Mouse (Mus musculus): ENCODE results near the gene Rpl13a. TPM values are rescaled to one million over a fixed set of nuclear protein-coding genes. Genes with fewer than 3 reads are reported as not detected.
A peak's percentile ranks its signal among the peaks of the same experiment; 100 is the strongest.

Gene Rpl13a
- polyA plus RNA-seq, 1 experiment from 2014 or later, result 668 TPM

DNA sequence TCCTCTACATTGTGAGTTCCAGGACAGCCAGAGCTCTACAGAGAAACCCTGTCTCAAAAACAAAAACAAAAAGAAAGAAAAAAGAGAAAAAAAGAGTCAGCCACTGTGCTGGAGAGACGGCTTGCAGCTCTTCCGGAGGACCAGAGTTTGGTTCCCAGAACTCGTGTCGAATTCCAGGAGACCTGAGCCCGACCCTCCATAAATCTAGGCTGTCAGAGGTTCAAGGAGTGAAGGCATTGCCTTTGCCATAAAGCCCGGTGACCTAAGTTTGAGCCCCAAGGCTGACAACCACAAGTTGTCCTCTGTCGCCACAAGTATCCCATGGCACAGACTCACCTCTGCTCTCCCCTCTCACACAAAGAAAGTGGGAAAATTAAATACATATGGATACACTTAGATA lies 34.4 kb downstream of the Rpl13a start:
- Histone ChIP-seq H3K9me3 (ENCODE audit: control insufficient read depth, low read length) (no peaks in the 10 kb centered on the region), H3K4me3 (ENCODE audit: low read depth, low read length) (no peak overlapping the region), H3K4me1 (ENCODE audit: control insufficient read depth, insufficient read depth, low read length) (0 out of 2 replicates have a peak, but pooled peaks cover 4% of the 10 kb centered on the region), H3K4me2 (ENCODE audit: low read depth, low read length) (no peak overlapping the region), H3K9ac (replicated peaks; ENCODE audit: low read depth, low read length) (no peak overlapping the region), H3K36me3 (ENCODE audit: control insufficient read depth, insufficient read depth, low read length) (no peaks in the 10 kb centered on the region), H3K27ac (ENCODE audit: low read depth, low read length) (no peak overlapping the region), H3K27me3 (ENCODE audit: control insufficient read depth, insufficient read depth, low read length) (no peaks in the 10 kb centered on the region)
- ATAC-seq (ENCODE audit: low read depth), result no peak
- WGBS, result 9% methylated on average over 7 of the region's 7 CpGs

GRCm38 (mm10) chr7:45093516-45093905 lies 35.0 kb downstream of the Rpl13a start:
- Histone ChIP-seq H3K27me3 (ENCODE audit: control insufficient read depth, insufficient read depth, low read length) (no peaks in the 10 kb centered on the region), H3K4me3 (ENCODE audit: low read depth, low read length) (no peak overlapping the region), H3K9me3 (ENCODE audit: control insufficient read depth, low read length) (no peaks in the 10 kb centered on the region), H3K4me1 (ENCODE audit: control insufficient read depth, insufficient read depth, low read length) (0 out of 2 replicates have a peak, but pooled peaks cover 4% of the 10 kb centered on the region), H3K36me3 (ENCODE audit: control insufficient read depth, insufficient read depth, low read length) (no peaks in the 10 kb centered on the region), H3K27ac (ENCODE audit: low read depth, low read length) (no peak overlapping the region), H3K9ac (replicated peaks; ENCODE audit: low read depth, low read length) (no peak overlapping the region), H3K4me2 (ENCODE audit: low read depth, low read length) (no peak overlapping the region)
- WGBS, result 31% methylated on average over 17 of the region's 18 CpGs
- ATAC-seq (ENCODE audit: low read depth), result no peak

- Histone ChIP-seq H3K27me3 (ENCODE audit: control insufficient read depth, insufficient read depth, low read length) (no peaks in the 10 kb centered on the region), H3K4me3 (ENCODE audit: low read depth, low read length) (no peak overlapping the region), H3K9ac (replicated peaks; ENCODE audit: low read depth, low read length) (no peak overlapping the region), H3K9me3 (ENCODE audit: control insufficient read depth, low read length) (no peaks in the 10 kb centered on the region), H3K4me2 (ENCODE audit: low read depth, low read length) (no peak overlapping the region), H3K36me3 (ENCODE audit: control insufficient read depth, insufficient read depth, low read length) (no peaks in the 10 kb centered on the region), H3K4me1 (ENCODE audit: control insufficient read depth, insufficient read depth, low read length) (0 out of 2 replicates have a peak, but pooled peaks cover 4% of the 10 kb centered on the region), H3K27ac (ENCODE audit: low read depth, low read length) (no peak overlapping the region)
- ATAC-seq (ENCODE audit: low read depth), result no peak
- WGBS, result 58% methylated on average over 12 of the region's 12 CpGs
These were observed 35.6 kb downstream of the Rpl13a start for GRCm38 (mm10) chr7:45092828-45093515.

DNA sequence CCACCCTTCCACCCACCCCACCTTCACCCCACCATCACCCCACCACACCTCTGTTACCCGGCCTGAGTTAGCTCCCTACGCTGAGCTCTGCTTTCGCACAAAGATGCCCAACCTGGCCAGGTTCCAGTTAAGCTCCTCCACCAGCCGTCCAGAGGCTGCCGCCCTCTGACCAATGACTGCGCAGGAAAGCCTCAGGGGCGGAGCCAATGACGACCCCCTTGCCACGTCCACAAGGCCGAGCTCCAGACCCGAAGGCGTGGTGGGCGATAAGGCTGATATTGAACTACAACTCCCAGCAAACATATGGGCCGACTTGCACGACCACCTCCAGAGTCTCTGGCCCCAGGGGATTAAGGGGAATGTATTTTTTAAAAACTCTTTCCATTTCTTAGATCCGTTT lies 36.5 kb downstream of the Rpl13a start, which contains the start of gene Rcn3:
Rcn3 (minus strand) TSS at position 174 of the 400 bp plus-strand sequence.
- Histone ChIP-seq H3K4me3 (ENCODE audit: low read depth, low read length) (peak within 1 kb of the TSS; percentile 30), H3K27ac (ENCODE audit: low read depth, low read length) (no peak within 1 kb of the TSS), H3K36me3 (ENCODE audit: control insufficient read depth, insufficient read depth, low read length) (no peaks in the 10 kb centered on the region), H3K4me2 (ENCODE audit: low read depth, low read length) (peak within 1 kb of the TSS; percentile 56), H3K9me3 (ENCODE audit: control insufficient read depth, low read length) (no peaks in the 10 kb centered on the region), H3K27me3 (ENCODE audit: control insufficient read depth, insufficient read depth, low read length) (no peaks in the 10 kb centered on the region), H3K9ac (replicated peaks; ENCODE audit: low read depth, low read length) (peak within 1 kb of the TSS; percentile 52), H3K4me1 (ENCODE audit: control insufficient read depth, insufficient read depth, low read length) (0 out of 2 replicates have a peak, but pooled peaks cover 4% of the 10 kb centered on the region)
- peak; percentile 94 for ATAC-seq (ENCODE audit: low read depth)
- WGBS, result under 1% methylated on average over 16 of the region's 16 CpGs

- Histone ChIP-seq H3K4me1 (ENCODE audit: control insufficient read depth, insufficient read depth, low read length) (0 out of 2 replicates have a peak, but pooled peaks cover 4% of the 10 kb centered on the region), H3K9ac (replicated peaks; ENCODE audit: low read depth, low read length) (peak overlapping the region; percentile 52), H3K9me3 (ENCODE audit: control insufficient read depth, low read length) (no peaks in the 10 kb centered on the region), H3K36me3 (ENCODE audit: control insufficient read depth, insufficient read depth, low read length) (no peaks in the 10 kb centered on the region), H3K4me3 (ENCODE audit: low read depth, low read length) (peak overlapping the region; percentile 30), H3K27me3 (ENCODE audit: control insufficient read depth, insufficient read depth, low read length) (no peaks in the 10 kb centered on the region), H3K4me2 (ENCODE audit: low read depth, low read length) (peak overlapping the region; percentile 56), H3K27ac (ENCODE audit: low read depth, low read length) (no peak overlapping the region)
- WGBS, result 17% methylated on average over 35 of the region's 35 CpGs
- 0 out of 2 replicates have a peak, but pooled peaks have one; percentile 10 for ATAC-seq (ENCODE audit: low read depth)
These were observed 37.3 kb downstream of the Rpl13a start for GRCm38 (mm10) chr7:45091001-45091990.

GRCm38 (mm10) chr7:45090251-45090977 lies 38.1 kb downstream of the Rpl13a start:
- Histone ChIP-seq H3K4me1 (ENCODE audit: control insufficient read depth, insufficient read depth, low read length) (0 out of 2 replicates have a peak, but pooled peaks cover 4% of the 10 kb centered on the region), H3K27me3 (ENCODE audit: control insufficient read depth, insufficient read depth, low read length) (no peaks in the 10 kb centered on the region), H3K4me2 (ENCODE audit: low read depth, low read length) (0 out of 2 replicates have a peak overlapping the region, but pooled peaks have one; percentile 56), H3K4me3 (ENCODE audit: low read depth, low read length) (peak overlapping the region; percentile 30; the same call in 1 of the 2 replicates), H3K9ac (replicated peaks; ENCODE audit: low read depth, low read length) (no peak overlapping the region), H3K9me3 (ENCODE audit: control insufficient read depth, low read length) (no peaks in the 10 kb centered on the region), H3K36me3 (ENCODE audit: control insufficient read depth, insufficient read depth, low read length) (no peaks in the 10 kb centered on the region), H3K27ac (ENCODE audit: low read depth, low read length) (no peak overlapping the region)
- 87% methylated on average over 13 of the region's 13 CpGs for WGBS
- ATAC-seq (ENCODE audit: low read depth), result no peak

DNA sequence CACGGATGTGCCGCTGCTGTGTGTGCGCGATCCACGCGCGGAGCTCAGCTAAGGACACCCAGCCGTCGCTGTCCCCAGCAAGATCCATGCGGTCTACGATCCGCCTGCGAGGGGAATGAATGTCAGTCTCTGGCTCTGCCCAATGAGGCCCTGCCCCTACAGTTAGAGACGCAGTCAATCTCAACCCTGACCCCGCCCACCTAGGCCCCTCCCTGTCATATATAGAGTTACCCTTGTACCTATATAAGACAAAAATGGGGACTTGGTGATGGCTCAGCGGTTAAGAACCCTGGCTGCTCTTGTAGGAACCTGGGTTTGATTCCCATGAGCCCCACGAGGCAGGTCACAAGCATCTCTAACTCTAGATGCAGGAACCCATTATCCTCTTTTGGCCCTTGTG lies 40.0 kb downstream of the Rpl13a start:
- no peak overlapping the region for H3K4me3 ChIP-seq (ENCODE audit: low read depth, low read length)
- H3K4me1 ChIP-seq (ENCODE audit: control insufficient read depth, insufficient read depth, low read length), result 0 out of 2 replicates have a peak, but pooled peaks cover 4% of the 10 kb centered on the region
- H3K27ac ChIP-seq (ENCODE audit: low read depth, low read length), result no peak overlapping the region
- H3K27me3 ChIP-seq (ENCODE audit: control insufficient read depth, insufficient read depth, low read length), result no peaks in the 10 kb centered on the region
- no peak overlapping the region for H3K9ac ChIP-seq (replicated peaks; ENCODE audit: low read depth, low read length)
- H3K4me2 ChIP-seq (ENCODE audit: low read depth, low read length), result no peak overlapping the region
- no peaks in the 10 kb centered on the region for H3K36me3 ChIP-seq (ENCODE audit: control insufficient read depth, insufficient read depth, low read length)
- no peaks in the 10 kb centered on the region for H3K9me3 ChIP-seq (ENCODE audit: control insufficient read depth, low read length)
- no peak for ATAC-seq (ENCODE audit: low read depth)
- WGBS, result 91% methylated on average over 17 of the region's 17 CpGs

- Histone ChIP-seq H3K9me3 (ENCODE audit: control insufficient read depth, low read length) (no peaks in the 10 kb centered on the region), H3K36me3 (ENCODE audit: control insufficient read depth, insufficient read depth, low read length) (no peaks in the 10 kb centered on the region), H3K9ac (replicated peaks; ENCODE audit: low read depth, low read length) (no peak overlapping the region), H3K4me1 (ENCODE audit: control insufficient read depth, insufficient read depth, low read length) (0 out of 2 replicates have a peak, but pooled peaks cover under 1% of the 10 kb centered on the region), H3K27me3 (ENCODE audit: control insufficient read depth, insufficient read depth, low read length) (no peaks in the 10 kb centered on the region), H3K4me3 (ENCODE audit: low read depth, low read length) (no peak overlapping the region), H3K27ac (ENCODE audit: low read depth, low read length) (no peak overlapping the region), H3K4me2 (ENCODE audit: low read depth, low read length) (no peak overlapping the region)
- WGBS, result 81% methylated on average over 4 of the region's 4 CpGs
- ATAC-seq (ENCODE audit: low read depth), result no peak
These were observed 42.5 kb downstream of the Rpl13a start for GRCm38 (mm10) chr7:45086084-45086483.
